Mouse (Mus musculus): ENCODE data around the gene Erv3. TPM values are rescaled to one million over a fixed set of nuclear protein-coding genes. Genes with fewer than 3 reads are reported as not detected.

The Erv3 gene
- total RNA-seq (2021) = not detected
- long read RNA-seq, experiment 1 = 0 reads
- long read RNA-seq, experiment 2 = 0 reads

GRCm38 (mm10) chr2:131859721-131860120, at the start of gene Erv3:
Gene Erv3, minus strand, starts transcription at chr2:131859747.
- intact Hi-C loops (cut with DNase I) = no loop called here
- no peak for DNase-seq

- intact Hi-C loops (cut with DNase I) = no loop called here
- DNase-seq = no peak
These were observed 49.4 kb upstream of the Erv3 start for GRCm38 (mm10) chr2:131908906-131909305.

DNA sequence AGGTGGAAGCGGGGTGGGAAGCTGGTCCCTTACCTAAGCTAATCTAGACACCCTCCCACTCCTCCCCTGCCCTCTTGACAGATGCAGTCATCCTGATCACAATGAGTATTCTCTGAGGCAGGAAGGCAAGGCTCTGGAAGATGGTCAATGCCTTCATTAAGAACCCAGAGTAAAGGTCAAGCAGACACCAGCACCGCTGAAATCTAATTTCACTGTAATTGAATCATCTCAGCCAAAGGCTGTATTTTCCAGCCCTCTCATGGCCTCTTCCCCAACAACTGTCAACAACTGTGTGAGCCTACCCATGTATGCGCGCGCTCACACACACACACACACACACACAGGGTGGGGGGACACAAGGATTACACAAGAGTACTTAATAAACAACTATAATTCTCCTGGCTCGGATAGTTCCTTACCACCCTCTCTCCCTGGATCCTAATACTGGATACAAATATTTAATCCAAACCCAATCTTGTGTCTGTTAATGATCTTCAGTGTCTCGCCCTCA, 48.9 kb upstream of the Erv3 start:
- DNase-seq = peak; percentile 36 to 39
- intact Hi-C loops (cut with DNase I) = no loop called here

DNA sequence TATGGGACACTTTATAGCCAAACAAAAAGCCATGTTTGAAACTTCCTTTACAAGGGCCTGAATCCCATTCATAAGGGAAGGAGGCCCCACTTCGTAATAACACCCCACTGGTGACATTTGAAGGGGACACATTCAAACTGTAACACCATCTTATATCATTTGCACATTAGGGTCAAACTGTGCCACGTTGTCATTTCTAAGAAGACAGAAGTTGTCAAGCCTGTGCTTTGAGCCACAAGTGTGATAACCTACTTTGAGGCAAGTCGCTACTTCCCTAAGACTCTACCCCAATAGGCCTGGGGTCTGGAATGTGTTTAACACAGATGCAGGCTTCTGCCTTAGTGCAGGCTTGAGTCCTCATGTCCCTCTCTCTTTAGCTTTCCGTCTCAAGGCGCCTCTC, 47.8 kb upstream of the Erv3 start:
- DNase-seq = no peak
- intact Hi-C loops (cut with DNase I) = no loop called here

GRCm38 (mm10) chr2:131906846-131907245, 47.3 kb upstream of the Erv3 start:
- intact Hi-C loops (cut with DNase I) = no loop called here
- DNase-seq = peak; percentile 37 to 54

DNA sequence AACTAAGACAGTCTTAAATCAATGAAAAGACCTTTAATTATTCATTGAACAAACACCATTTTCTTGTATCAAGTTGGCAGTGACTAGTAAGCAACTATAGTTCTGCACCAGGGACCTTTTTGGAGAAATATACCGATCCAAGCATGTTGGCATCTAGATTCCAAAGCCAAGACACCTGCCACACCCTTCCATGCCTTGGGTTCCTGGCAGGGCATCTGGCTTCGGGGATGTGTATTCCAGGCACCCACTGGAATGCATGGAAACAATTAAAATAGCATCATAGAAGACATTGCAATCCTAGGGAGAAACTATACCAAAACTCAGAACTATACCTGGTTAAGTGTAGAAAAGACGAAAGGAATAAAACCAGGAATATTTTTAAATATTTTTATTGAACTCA, 46.7 kb upstream of the Erv3 start:
- intact Hi-C loops (cut with DNase I) = no loop called here
- no peak for DNase-seq

DNA sequence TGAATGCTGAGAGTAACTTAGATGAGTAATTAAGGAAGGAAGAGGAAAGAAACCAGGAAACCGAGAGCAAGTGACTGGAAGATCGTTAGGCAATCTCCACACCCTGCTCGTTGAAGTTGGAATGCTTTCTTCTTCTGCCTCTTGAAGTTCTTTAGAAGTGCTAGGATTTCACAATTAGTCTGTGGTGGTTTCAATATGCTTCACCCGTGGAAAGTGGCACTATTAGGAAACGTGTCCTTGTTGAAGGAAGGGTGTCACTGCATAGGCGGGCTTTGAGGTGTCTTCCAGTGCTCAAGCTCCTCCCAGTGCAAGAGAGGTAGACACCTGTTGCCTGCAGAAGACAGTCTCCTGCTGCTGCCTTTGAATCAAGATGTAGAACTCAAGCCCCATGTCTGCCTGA, 46.2 kb upstream of the Erv3 start:
- no peak for DNase-seq
- intact Hi-C loops (cut with DNase I) = no loop called here

DNA sequence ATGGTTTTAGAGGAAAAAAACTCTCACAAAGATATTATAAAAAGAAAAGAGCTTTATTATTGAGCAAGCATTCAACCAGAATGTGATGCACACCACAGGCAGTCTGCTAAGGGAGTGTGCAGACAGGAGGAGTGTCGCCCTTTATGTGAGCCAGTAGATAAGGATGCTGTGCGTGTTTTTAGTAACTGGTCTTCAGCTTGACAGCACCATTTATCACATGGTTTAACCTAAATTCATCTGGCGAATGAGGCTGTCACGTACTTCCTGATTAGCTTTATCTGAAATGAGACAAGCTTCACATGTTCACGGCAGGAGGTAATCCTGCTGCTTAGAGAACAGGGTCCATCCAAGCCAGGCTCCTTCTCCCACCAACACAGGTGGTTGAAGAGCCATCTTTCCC, 45.5 kb upstream of the Erv3 start:
- no peak for DNase-seq
- intact Hi-C loops (cut with DNase I) = no loop called here

- intact Hi-C loops (cut with DNase I) = loop anchor here (5.0 kb wide), 1 partner anchor 34 kb away; no protein-coding TSS in a partner anchor
- DNase-seq = peak; percentile 48 to 54
These were observed 43.3 kb upstream of the Erv3 start for GRCm38 (mm10) chr2:131902867-131903266.

- no peak for DNase-seq
- intact Hi-C loops (cut with DNase I) = loop anchor here (5.0 kb wide), 1 partner anchor 35 kb away; no protein-coding TSS in a partner anchor
These were observed 42.9 kb upstream of the Erv3 start for GRCm38 (mm10) chr2:131902423-131902822.

GRCm38 (mm10) chr2:131897336-131898109, 38.0 kb upstream of the Erv3 start:
- DNase-seq = no peak
- intact Hi-C loops (cut with DNase I) = loop anchor here (5.0 kb wide), 1 partner anchor 65 kb away; no protein-coding TSS in a partner anchor

DNA sequence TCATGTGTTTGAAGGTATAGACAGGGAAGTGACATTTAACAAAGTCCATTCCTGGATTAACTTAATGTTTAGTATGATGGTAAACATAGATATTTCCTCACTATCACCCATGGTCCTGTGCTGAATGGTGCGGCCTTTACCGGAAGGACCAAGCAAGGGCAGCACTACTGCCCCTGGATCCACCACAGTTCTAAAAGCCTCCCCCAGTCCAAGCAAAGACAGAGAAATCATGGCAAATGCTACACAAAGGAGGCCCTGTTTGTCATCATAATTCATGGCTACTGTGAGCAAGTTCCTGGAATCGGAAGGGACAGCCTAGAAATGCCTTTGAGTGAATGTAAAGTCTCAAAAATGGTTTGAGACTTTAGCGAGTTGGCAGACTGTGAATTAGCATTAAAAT, 36.5 kb upstream of the Erv3 start:
- intact Hi-C loops (cut with DNase I) = loop anchor here (5.0 kb wide), 1 partner anchor 64 kb away; no protein-coding TSS in a partner anchor
- DNase-seq = no peak

GRCm38 (mm10) chr2:131895106-131895505, 35.6 kb upstream of the Erv3 start:
- DNase-seq = no peak
- intact Hi-C loops (cut with DNase I) = loop anchor here (5.0 kb wide), 1 partner anchor 63 kb away; no protein-coding TSS in a partner anchor

DNA sequence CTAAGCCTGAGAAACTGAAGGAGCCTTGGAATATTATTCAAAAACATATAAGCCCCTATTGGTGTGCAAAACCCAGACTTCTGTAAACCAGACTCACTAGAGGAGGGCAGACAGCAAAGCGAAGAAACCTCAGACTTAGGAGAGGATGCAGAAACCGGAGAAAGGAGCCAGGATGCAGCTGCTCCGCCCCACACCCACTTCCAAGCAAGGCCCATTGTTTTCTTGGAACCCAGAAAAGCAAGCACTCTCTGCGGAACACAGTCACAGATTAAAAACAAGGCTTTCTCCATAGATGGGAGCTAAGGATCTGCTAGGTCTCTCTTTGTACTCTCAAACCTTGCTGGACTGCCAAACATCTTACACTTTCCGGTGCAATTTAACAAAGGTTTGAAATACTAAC, 33.0 kb upstream of the Erv3 start:
- intact Hi-C loops (cut with DNase I) = no loop called here
- DNase-seq = peak in 1 of 2 experiments; percentile 25

DNA sequence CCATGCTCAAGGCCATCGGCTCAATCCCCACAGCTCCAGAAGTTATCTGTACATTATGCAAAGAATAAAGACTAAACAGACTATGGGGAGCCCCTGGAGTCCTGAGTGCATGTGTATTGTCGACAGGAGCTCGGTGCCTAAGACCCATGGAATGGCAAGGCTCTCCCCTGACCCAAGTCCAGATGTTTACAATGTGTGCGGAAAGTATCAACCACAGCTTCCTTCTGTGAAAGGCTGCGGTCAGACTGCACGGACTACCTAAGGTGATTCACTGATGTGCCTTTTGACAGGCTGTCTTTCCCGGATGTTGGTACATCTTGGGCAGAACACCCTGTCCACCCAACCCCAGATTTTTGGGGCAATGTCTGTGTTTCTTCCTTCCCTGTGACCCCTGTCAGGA, 28.7 kb upstream of the Erv3 start:
- intact Hi-C loops (cut with DNase I) = no loop called here
- no peak for DNase-seq

DNA sequence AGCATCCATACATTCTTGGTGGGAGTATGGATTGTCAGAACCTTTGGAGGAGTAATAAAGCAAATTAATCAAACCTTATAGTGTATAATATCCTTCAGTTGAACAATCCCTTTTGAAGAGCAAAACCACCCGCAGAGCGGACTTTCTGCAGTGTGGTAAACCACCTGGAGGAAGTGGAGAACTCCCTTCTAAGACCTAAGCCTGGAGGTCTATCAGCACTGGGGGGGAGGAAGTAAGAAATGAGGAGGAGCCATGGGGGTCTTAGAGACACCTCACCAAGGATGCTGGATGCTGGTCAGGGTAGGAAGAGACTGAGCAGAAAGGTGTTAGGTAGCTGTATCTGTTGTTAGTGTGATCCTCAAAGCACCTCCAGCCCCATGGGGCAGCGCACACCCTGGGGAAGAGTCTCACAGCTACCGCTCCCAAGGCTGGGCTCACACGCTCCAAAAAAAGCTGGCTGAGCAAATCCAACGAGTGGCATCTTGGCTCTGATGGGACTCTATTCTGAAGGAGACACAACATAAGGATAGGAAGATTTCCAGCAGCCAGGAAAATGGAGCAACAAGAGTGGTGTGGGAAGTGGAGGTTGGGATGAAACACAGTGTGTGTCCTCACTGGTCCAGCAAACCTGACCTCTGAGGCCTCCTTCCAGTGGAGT, 27.1 kb upstream of the Erv3 start:
- intact Hi-C loops (cut with DNase I) = no loop called here
- no peak for DNase-seq

- intact Hi-C loops (cut with DNase I) = no loop called here
- DNase-seq = no peak
These were observed 23.6 kb upstream of the Erv3 start for GRCm38 (mm10) chr2:131883136-131883535.

- DNase-seq = no peak
- intact Hi-C loops (cut with DNase I) = no loop called here
These were observed 22.2 kb upstream of the Erv3 start for GRCm38 (mm10) chr2:131881766-131882165.

DNA sequence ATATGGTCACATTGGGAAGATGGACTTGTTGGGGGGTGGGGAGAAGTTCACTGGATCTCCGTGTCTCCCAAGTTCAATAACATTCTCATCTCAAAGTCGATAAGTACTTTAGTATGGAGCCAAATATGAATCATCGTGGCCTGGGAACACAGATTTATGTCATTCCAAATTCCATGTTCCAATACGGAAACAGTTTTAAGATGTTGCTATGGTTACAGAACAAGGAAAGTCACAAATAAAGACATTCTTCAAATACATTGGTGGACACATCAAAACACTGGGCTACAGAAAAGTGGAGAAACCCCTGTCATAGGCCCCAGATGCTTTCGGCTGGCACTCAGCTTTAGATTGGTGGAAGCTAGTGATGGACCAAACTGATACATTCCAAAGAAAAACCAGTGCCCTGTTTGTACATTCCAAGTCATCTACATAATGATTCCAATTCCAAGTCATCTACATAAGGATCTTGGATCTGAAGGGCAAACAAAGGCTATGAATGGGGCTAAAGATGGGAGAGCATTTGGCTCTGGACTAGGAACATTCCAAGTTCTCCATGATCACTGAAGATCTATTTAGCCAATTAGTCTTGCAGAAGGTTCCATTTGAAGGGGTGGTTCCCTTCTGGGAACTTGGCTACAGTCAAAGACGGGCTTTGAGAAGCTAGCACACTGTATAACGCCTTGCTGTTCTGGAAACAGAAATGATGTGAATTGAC, 17.2 kb upstream of the Erv3 start:
- no peak for DNase-seq
- intact Hi-C loops (cut with DNase I) = no loop called here

DNA sequence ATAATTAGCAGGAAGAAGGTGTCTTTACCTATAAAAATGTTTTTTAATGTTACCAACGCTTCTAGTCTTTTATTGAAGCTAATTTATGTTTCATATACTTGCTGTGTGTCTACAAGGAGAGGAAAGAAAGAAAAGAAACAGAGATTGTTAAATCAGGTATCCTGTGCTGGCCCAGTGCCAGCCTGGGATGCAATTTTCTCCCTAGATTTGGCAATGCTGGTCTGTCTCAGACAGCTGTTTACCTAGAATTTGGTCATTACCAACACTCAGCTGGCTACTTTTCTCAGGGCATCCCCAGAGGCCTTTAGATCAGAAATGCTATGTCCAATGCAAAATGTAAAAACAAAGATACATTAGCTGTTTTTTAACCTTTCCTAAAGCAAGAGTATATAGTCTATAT, 13.8 kb upstream of the Erv3 start:
- intact Hi-C loops (cut with DNase I) = no loop called here
- DNase-seq = no peak

- DNase-seq = no peak
- intact Hi-C loops (cut with DNase I) = no loop called here
These were observed 9.4 kb upstream of the Erv3 start for GRCm38 (mm10) chr2:131868983-131869382.
